Mouse (Mus musculus) ovary, postnatal 36 days (tissue): ENCODE data around the gene Anks1b.

Experiments
- DNase-seq: peaks from one replicate; pipeline ENCODE4 v3.0.0; 2022; ENCODE audit warnings: low spot score, mixed read lengths

Gene Anks1b

GRCm38 (mm10) chr10:89873146-89873950 is at the start of gene Anks1b:
Gene Anks1b (plus strand): TSS chr10:89873509.
- peak; percentile 9 for DNase-seq

- DNase-seq, result no peak
Observed at GRCm38 (mm10) chr10:89823906-89824305, 49.4 kb upstream of the Anks1b start.

GRCm38 (mm10) chr10:89826896-89827295 is 46.4 kb upstream of the Anks1b start:
- DNase-seq, result no peak

- no peak for DNase-seq
Observed at GRCm38 (mm10) chr10:89832334-89832733, 41.0 kb upstream of the Anks1b start.

DNA sequence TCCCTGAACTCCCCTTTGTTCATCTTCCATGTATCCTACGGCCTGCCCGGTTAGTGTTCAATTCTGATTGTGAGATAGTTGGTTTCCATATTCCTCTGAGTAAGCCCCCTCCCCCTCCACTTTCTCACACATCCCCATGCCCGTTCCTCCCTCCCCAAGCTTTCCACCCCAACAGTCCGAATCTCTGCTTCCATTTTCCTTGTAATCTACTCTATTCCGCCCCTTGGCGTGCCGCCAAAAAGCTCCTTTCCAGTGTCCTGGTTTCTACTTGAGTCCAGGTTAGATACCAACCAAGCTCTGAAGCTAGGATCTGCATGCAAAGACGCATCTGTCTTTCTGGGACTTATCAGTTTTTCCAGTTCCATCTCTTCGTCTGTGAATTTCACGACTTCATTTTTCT is 40.1 kb upstream of the Anks1b start:
- DNase-seq, result no peak

DNA sequence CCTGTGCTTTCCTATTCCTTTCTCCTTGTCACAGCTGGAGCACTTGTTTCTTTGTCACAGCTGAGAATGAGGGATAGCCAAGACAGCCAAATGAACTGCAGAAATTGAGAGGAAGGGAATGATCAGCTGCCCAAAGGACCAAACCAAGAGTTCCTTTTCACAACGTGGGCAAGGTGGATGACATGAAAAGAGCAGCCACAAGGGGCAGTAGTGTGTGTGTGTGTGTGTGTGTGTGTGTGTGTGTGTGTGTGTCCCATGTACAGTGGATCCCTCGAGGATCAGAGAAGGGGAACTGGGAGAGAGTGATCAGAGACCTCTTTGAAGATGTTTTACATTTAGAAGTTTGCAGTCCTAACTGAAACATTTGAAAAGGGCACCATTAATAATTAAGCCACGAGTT is 35.8 kb upstream of the Anks1b start:
- DNase-seq, result no peak

- DNase-seq, result no peak
Observed at GRCm38 (mm10) chr10:89838834-89839233, 34.5 kb upstream of the Anks1b start.

DNA sequence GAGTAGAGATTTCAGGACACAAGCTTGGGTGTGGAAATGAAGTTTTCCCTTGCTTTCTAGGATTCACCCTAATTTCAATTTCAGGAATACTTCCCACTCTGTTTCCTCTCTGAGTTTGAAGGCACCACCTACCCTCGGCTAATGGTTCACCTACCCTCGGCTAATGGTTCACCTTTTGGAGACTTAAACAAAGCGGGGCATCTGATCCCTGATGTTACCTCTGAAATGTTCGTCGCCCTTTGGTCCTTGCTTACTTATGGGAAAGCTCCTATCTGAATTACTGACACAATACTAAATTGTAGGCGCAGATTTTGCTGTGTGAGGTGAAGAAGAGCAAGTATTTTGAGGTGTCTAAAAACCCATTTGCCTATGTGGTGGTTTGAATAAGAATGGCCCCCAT is 22.4 kb upstream of the Anks1b start:
- DNase-seq, result no peak

DNA sequence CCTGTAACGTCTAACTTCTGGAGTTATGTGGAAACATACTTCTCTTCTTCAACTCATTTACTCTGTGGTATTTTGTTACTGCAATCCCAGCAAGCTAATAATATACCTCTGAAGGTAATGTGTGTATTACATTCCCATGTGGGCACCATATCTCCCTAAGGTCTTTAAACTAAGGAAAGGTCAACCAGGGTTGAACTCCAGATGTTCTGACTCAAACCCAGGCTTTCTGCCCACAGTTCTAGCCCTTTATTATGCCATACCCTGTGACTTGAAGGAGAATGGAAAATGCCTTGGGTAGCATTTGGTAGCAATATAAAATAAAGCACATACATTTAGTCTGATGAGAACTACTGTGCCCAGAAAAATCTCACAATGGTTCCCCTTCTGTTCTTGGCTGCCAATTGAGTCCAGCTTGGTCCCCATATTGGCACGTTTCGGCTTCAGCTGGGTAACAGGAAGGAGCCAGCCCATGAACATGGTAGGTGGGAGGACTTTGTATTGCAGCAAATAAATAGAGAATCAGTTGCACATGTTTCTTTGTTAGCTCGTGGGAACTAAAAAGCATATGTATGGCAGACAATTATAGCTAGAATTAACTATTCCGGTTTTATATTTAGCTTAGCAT is 17.9 kb upstream of the Anks1b start:
- DNase-seq, result no peak

GRCm38 (mm10) chr10:89856286-89856685 is 17.0 kb upstream of the Anks1b start:
- DNase-seq, result no peak

GRCm38 (mm10) chr10:89868211-89868610 is 5.1 kb upstream of the Anks1b start:
- DNase-seq, result no peak

DNA sequence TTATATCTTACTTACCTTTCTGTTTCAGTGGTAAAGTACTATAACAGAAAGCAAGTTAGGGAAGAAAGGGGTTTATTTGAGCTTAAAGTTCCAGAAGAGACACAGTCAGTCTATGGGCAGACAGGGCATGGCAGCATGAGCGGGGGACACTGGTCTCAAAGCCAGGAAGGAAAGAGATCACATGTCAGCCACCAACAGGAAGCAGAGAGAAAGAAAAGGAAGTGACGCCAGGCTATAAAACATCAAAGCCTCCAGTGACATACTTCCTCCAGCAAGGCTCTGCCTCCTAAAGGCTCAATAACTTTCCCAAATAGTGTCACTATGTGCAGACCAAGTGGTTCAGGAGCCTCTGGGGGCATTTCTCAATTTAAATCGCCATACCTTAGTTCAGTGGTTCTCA is 4.5 kb upstream of the Anks1b start:
- DNase-seq, result no peak

- no peak for DNase-seq
Observed at GRCm38 (mm10) chr10:89872501-89873145, 686 bp upstream of the Anks1b start.

GRCm38 (mm10) chr10:89874036-89874435 is 727 bp downstream of the Anks1b start:
- DNase-seq, result no peak

- DNase-seq, result no peak
Observed at GRCm38 (mm10) chr10:89883561-89883960, 10.3 kb downstream of the Anks1b start.

DNA sequence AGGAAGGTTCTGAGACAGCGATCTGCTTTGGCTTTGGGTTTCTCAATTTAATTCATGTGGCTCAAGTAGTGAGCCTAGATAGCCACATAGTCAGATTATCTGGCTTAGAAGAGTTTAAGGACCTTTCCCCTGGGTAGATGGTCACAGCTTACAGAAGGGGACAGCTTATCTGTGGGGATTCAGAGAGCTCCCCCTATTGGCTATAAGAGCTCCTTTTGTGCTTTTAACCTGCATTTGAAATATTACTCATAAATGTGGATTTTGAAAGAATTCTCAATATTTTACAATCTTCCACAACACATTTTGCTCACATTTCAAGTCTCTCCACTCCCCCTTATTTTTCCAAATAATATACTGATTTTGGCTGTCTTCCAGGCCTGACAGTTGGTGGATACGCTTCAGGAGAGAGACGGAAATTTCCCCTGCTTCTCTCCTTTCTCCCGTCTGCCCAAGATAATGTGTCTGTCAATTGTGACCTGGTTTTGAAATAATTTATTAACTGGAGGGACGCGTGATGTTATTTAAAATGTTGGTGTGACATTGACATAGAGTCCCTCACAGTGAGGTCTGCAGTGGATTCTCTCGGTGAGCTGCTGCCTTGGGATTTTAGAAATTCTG is 29.5 kb downstream of the Anks1b start:
- no peak for DNase-seq

GRCm38 (mm10) chr10:89911889-89912288 is 38.6 kb downstream of the Anks1b start:
- no peak for DNase-seq

DNA sequence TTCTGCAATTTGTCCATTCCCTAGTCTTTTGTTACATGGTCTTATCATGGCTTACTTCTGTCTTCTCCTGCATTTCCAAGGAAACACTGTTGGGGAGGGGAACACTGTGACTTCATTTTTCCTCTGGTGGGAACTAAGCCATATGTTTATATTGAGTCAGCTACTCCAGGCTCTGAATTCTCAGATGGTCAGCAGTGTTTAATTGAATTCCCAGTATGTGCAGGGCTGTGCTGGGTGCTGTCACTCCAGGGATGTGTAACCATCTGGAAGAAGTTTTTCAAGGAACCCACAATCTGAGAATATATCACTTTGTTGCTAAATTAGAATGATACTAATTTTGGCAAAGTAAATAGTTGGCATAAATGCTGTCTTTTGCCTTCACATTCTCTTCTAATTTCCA is 39.9 kb downstream of the Anks1b start:
- DNase-seq, result no peak

DNA sequence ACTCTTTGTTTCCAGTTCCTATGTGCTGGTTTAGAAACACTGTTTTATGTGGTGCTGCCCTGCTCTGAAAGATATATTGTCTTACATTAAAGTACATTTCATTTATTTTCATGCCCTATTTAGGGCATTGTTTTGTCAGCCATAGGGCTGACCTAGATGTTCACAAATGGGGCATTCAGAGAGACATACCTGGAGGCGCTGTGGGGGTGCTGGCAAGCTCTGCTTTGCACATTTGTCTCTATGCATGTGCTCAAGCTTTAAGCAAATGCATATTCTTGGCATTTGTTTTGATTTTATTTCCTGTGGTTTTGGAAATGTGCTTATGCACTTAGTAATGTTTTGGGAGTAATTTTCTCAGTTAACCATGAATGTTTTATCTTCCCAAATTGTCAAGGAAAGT is 43.8 kb downstream of the Anks1b start:
- DNase-seq, result no peak

GRCm38 (mm10) chr10:89921965-89922364 is 48.7 kb downstream of the Anks1b start:
- no peak for DNase-seq

DNA sequence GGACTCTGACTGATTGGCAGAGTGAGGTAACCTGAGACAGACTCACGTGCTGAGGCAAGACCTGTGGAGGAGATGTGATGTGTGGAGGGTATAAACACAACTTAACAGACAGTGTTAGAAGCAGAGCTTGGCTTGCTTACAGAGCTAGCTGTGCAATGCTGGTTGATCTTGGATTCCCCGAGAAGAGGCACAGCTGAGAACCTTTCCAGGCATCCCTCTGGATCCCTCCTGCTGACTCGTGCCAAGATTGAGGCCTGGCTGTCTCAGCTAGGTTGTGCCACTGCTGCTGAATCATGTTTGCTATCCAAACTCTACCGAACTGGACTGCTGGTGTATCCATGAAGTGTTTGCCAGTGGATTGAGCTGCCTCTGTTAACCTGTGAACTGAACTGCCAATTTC is 68.9 kb downstream of the Anks1b start:
- DNase-seq, result no peak

- DNase-seq, result no peak
Observed at GRCm38 (mm10) chr10:89946636-89947349, 73.5 kb downstream of the Anks1b start.
